Mouse (Mus musculus): Measurements from ENCODE around the gene Ap1s3. TPM values are rescaled to one million over a fixed set of nuclear protein-coding genes. Genes with fewer than 3 reads are reported as not detected.

Gene Ap1s3
- polyA plus RNA-seq (2017; shearing (Covaris generic)) = 1 to 10 TPM; 2.6 to 3.5 TPM

DNA sequence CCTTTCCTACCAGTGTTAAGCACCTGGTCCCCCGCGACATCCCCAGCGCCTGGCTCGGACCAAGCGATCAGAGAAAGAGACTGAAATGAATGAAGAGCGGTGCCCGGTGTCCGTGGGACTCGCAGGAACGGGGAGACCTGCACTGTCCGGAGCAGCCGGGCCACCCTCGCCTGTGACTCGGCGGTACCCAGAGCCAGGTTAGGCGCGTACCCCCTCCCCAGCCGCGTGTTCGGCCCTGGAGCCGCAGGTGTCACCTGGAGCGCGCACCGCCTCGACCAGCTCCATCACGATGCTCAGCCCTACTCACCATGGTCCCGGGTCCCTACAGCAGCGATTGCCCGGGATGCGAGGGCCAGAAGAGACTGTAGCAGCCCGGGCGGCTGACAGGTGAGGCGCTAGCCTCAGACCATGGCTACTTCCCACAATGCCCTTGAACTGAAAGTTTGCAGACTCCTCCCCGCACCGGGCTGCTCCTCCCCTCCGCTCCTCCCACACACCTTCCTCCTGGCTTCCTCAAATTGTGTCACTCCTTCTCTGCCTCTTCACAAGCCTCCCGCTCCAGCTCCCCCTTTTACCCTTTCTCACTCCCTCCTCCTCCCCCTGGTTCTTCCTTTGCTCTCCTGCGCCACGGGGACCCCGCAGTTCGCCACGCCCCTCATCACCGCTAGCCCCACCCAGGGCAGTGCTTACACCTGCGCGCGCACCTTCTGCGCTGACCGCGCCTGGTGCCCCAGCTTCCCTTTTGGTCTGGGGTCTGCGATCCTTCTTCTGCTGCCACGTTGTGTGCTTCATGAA is at the start of gene Ap1s3:
TSS of gene Ap1s3 (minus strand) at position 430 of the 795 bp plus-strand sequence.
- peak; percentile 95 for ATAC-seq

DNA sequence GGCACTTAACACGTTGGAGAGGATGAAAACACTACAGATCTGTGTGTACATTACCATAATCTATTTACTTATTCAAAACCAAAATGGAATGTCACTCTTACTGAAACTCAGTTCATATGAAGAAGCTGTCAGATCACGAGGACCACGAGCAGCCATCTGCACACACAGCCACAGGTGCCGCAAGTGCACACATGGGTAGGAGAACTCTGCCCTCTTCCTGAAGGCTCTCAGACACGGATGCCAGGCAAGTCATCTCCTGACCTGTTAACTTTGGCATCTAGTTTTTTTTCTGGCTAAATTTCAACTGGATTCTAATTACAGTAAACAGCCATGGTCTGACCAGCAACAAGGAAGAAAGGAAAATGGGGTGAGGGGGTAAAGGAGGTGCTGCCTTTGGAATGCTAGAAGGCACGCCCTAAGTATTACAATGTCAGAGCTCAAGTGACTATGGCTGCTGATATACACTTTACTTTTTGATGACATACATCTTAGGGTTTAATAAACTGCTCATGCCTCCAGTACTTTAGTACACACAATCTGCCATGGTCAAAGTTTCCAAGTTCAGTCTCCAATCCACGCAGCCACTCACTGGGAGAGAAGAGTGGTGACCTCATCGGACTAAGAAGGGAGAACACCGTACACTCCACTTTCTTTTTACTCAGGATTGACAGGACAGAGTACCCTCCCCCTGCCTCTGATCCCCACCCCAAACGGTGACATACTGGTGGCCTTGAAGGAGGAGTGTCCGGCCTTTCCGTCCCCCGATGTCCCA is 42.6 kb upstream of the Ap1s3 start:
- no peak for ATAC-seq

DNA sequence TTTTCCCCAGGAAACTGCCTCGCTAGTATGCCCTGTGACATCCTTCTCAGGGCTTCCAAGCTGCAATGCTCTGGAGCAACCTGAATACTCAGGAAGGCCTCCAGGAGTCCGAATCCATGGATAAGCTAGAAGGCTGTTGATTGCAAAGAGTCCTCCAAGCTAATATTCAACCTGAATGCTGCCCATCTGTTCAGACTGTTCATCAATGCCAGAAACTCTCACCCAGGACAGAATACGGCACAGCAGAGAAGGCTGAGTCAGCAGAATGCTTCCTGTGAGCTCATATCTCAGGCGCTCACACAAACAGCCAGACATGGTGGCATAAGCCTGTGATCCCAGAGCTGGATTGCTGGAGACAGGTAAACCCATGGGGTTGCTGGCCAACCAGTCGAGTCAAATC is 41.3 kb upstream of the Ap1s3 start:
- no peak for ATAC-seq

DNA sequence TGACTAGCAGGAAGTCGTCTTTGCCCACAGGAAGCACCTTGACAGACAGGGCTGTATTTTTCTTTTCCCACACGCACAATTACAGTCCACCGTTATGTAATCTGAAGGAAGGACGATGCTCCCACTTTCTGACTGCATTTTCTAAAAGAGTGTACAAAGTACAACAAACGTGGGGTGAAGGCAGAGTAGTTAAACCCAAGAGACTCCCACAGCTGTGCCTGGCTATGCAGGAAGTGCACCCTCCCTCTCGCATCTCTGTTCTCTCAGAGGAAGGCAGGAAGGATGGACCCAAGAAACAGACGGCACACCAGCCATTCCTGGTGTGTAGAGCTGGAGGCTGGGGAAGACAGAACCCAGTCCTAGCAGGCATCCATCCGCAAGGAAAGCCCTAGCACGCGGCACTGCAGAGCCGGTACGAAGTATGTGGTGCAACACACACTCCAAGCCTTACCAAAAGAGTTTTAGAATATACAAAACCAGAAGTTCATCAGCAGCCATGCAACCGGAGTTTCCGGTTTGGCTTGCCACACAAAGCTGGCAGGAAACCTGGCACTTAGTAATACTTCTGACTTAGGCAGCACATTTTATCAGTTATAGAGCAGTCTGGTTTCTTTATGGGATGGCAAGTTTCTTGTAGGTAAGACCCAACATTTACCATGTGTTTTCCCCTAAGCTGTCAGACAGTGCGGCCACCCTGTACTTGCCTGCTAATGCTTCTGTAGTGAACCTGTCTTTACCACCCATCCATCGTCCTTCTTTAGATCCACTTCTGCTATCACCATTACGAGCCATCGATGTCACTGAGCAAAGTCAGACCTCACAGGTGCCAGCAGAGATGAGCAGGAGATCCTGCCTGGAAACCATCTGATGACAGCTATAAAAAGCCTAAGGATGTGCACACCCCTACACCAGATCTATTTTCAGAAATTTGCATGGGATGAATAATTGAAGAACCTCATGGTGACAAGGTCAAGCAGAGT is 39.7 kb upstream of the Ap1s3 start:
- ATAC-seq = peak; percentile 90

- ATAC-seq = no peak
These were observed 38.9 kb upstream of the Ap1s3 start for GRCm38 (mm10) chr1:79710678-79711077.

- no peak for ATAC-seq
These were observed 38.4 kb upstream of the Ap1s3 start for GRCm38 (mm10) chr1:79710216-79710615.

GRCm38 (mm10) chr1:79707383-79707782 is 35.6 kb upstream of the Ap1s3 start:
- ATAC-seq = no peak

DNA sequence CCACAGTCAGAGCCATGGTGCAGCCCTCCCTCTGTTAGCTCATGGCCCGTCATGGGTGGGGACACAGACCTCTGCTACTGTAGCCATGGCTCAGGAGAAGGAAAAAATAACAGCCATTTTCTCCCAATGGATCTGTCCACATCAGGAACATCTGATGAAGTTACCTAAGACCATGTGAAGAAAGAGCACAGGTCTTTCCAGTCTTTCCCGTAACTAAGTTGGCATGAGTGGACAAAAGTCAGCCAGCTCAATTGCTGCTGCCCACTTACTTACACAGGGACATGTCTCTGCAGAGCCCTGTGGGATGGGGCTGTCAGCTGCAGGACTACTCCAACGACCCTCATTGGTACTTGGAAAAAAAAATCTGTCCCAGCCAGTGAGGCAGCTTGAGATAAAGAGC is 34.9 kb upstream of the Ap1s3 start:
- ATAC-seq = no peak

DNA sequence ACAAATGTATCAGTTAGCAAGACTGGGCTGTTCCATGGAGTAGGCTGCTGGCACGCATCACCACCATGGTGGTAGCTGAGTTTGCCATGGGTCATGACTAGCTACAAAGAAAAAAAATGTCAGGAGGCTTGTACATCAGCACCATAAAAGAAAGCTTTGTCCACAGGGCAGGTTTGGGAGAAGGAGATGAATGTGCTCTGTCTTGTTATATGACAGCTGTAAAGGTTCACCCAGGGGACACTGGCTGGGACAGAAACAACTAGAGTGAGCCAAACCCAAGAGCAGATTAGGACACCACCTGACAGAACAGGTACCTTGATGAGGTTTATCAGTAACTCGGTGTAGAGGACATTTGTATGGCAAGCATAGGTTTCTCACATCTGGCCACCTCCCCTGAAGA is 32.9 kb upstream of the Ap1s3 start:
- ATAC-seq = no peak

GRCm38 (mm10) chr1:79703520-79703919 is 31.7 kb upstream of the Ap1s3 start:
- no peak for ATAC-seq

DNA sequence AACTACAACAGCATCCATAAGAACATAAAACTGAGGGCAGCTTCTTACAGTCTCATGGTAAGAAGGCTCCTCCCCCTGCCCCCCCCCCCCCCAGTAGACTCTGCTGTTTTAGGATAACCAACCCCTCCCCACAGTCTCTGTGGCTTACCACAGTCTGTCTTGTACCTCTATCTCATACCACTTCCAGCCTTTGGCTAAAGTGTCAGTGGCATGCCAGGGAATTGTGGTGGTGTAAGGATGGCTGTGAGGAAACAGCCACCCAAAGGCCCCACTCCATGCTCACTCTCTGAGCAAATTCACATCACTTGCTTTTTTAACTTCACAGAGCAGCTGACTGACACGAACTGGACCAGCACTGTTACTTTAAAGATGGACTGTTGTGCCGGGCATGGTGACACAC is 26.7 kb upstream of the Ap1s3 start:
- ATAC-seq = no peak

DNA sequence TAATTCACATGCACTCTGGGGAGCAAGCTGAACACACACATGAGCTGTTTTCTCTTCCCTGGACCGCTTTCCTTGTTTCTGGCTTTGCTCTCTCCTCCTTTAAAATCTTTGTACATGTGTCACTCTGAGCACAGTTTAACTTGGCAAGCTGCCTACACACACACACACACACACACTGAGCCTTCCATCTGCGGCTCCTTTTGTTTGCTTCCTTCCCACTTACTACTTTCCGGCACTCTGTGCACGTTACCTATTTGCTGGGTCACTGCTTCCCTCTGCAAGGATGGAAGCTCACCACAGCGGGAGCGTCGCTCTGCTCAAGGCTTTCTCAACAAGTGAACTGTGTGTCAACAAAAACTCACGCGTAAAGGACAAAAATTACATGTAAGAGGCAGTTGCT is 25.6 kb upstream of the Ap1s3 start:
- no peak for ATAC-seq

DNA sequence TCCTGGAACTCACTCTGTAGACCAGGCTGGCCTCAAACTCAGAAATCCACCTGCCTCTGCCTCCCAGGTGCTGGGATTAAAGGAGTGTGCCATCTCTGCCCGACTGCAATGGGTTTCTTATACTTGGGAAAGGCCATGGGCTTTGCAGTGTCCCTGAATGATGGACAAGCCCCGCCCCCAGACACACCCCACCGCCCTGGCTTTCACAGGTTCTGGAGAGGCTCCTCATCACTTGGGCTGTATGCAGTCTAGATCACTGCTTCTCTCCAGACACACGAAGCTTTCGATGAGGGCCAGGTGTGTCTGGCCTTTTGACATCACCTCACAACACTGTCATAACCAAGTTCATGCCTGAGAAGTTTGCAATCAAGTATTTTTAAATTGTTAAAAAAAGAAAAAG is 25.2 kb upstream of the Ap1s3 start:
- ATAC-seq = no peak

DNA sequence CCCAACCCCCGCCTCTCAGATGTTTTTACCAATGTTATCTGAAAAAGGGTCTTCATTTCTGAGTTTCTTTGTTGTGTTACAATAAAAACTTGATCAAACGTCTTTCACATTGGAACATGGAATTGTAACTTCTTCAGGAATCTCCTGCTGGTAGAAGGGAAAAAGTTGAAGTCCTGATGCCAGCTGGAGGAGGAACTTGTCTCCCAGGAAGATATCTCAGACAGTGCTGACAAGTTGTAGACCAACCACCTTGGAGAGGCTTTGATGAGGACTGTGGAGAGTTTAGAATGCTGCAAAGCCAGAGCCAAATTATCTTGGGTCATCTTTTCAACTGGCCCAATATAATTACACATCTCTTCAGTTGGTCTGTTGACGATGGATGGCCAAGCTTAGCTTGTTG is 20.7 kb upstream of the Ap1s3 start:
- ATAC-seq = no peak

- no peak for ATAC-seq
These were observed 15.5 kb upstream of the Ap1s3 start for GRCm38 (mm10) chr1:79687254-79687653.

DNA sequence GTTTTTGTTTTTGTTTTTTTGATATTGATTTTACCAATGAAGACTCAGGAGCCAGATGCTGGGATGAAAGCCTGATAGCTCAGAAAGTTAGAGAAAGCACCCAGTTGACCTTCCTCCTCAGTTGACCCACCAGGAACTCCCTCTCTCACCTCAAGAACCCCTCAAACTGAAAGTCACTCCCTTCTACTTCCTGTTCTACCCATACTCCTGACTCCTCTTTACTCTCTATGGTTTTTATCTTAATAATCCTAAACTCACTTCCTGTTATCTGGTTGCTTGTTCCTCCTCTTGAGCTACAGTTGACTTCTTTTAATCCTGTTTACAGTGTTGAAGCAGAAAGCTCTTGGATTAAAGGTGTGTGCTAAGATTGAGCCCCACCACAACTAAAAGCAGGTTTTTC is 12.3 kb upstream of the Ap1s3 start:
- peak; percentile 60 for ATAC-seq

GRCm38 (mm10) chr1:79682936-79683335 is 11.2 kb upstream of the Ap1s3 start:
- ATAC-seq = peak; percentile 48

DNA sequence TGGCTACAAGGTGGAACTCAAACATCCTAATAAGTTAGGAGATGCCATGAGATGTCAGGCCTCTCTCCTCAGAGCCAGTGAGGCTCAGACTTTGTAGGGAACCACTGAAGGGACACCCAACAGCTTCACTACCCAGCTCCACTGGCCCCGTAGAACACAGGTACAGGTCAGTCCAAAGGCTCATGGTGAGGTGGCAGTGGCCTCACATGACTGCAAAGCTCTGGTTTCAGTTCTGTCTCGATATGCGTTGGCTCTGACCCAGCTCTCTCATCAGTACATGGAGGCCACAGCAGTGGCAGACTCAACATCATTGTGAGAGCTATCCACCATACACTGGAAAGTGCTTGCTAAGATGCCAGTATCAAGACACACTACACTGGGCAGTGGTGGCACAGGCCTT is 9.0 kb upstream of the Ap1s3 start:
- ATAC-seq = no peak

DNA sequence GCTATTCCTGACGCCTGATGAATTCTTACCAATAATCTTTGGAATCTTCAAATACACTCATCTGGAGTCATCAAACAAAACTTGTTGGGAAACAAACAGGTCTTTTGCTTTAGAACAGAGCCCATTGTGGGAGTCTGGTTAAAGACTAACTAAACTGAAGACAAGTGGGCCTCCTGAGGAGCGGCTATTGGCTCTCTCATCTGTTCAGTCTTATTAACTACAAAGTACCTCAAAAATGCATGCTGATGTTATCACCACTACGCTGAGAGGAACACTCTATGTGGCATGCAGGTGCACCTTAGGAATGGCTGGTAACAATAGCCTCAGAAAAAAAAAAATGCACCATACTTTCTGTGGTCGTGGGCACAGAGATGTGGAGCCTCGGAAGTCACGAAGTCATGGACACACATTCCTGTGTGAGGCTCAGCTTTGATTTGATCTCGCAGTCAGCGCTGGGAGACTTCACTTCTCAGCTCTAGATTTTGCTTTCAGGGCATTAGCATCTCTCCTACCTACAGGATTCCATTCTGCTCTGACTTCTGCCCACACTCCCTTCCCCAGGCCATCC is 6.4 kb upstream of the Ap1s3 start:
- no peak for ATAC-seq

GRCm38 (mm10) chr1:79675716-79676115 is 3.9 kb upstream of the Ap1s3 start:
- no peak for ATAC-seq

GRCm38 (mm10) chr1:79671196-79671542 is 603 bp downstream of the Ap1s3 start:
- peak; percentile 40 for ATAC-seq

DNA sequence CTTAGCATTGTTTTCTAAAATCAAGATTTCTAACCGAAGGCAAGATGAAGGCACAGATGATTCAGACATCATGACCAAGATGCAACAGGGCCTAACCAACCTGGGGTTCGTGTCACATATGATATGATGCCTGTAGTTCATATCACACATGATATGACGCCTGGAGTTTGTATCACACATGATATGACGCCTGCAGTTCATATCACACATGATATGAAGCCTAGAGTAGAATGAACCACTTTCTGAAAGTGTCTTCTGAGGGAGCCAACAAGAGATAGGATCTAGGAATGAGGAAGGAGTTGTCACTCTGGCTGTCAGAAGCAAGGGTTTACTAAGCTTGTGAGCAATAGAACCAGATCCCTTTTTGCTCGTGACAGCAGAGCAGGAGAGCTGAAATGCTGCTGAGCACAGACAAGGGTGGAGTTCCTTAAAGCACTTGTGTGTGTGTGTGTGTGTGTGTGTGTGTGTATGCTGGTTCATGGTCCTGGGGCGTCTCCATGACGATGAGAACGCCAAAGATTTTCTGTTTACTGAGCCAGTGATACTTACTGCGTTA is 2.3 kb downstream of the Ap1s3 start:
- ATAC-seq = no peak
